Comparison of ENCODE assay signal across 24 mouse cellular contexts in the genomic region with DNA sequence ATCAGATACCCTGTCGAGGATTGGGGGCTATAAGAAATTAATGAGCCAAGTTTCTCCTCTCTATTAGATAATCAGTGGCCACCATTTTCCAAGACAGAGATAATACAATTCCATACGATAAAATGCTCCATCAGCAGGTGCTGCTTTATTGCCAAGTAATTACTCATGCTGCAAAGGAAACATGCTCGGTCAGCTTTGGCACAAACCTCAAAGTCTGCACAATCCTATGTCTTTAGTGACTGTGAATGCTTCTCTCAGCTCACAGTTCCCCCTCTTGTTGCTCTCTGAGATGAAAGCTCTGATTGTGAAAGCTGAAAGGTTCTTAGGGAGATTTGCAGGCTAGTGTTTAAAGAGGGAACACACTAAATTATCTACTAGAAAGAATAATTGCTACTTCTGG.
A peak's percentile ranks its signal among the peaks of the same experiment; 100 is the strongest.
DNase-seq lines count a peak whose midpoint lies in the region; ATAC-seq and TF ChIP-seq lines count a peak whose summit lies in the region.
"Had no signal": no experiment of that assay in that cellular context is flagged by ENCODE, and none has a peak within 500 bp of the region (broad histone marks: within the 10 kb centered on the region; RNA-seq: fewer than 3 reads in every experiment).

No protein-coding gene starts in this region.

- TF ChIP-seq CTCF in intestine, postnatal 0 days (IDR thresholded peaks at IDR 0.05; ENCODE audit: low read depth): no peak

- 23% methylated on average over 3 of the region's 3 CpGs for WGBS in neural tube, embryonic 13.5 days
- WGBS in intestine, postnatal 0 days: 38% methylated on average over 3 of the region's 3 CpGs

- no peaks in the 10 kb centered on the region for H3K36me3 ChIP-seq in neural tube, embryonic 13.5 days
- H3K36me3 ChIP-seq in intestine, postnatal 0 days (ENCODE audit: control insufficient read depth, insufficient read depth): no peaks in the 10 kb centered on the region
- H3K36me3 ChIP-seq: embryonic facial prominence, embryonic 15.5 days; forebrain, embryonic 10.5 days; heart, embryonic 13.5 days had no signal

- H3K27ac ChIP-seq in neural tube, embryonic 13.5 days (replicated peaks): no peak overlapping the region
- H3K27ac ChIP-seq in intestine, postnatal 0 days (ENCODE audit: low read depth, low read length): no peak overlapping the region
- H3K27ac ChIP-seq: embryonic facial prominence, embryonic 15.5 days; forebrain, embryonic 10.5 days; heart, embryonic 13.5 days; hindbrain, embryonic 14.5 days; stomach, postnatal 0 days had no signal

- ATAC-seq in cerebellum, adult (ENCODE audit: insufficient number of reproducible peaks, low FRiP score, low TSS enrichment): peak; percentile 87
- peak; percentile 71; the same call in 1 of the 2 replicates for ATAC-seq in neural tube, embryonic 13.5 days (ENCODE audit: low read depth)
- ATAC-seq in intestine, postnatal 0 days: no peak
- ATAC-seq: activated CD4-positive, CD25-positive, alpha-beta regulatory T cell, adult 4 months; lung, postnatal 0 days; midbrain, embryonic 16.5 days had no signal

- H3K9ac ChIP-seq in neural tube, embryonic 13.5 days: no peak overlapping the region
- H3K9ac ChIP-seq in intestine, postnatal 0 days (ENCODE audit: low read depth, low read length): no peak overlapping the region
- H3K9ac ChIP-seq: embryonic facial prominence, embryonic 15.5 days; heart, embryonic 13.5 days; hindbrain, embryonic 14.5 days had no signal

- no peak overlapping the region for H3K4me2 ChIP-seq in neural tube, embryonic 13.5 days
- H3K4me2 ChIP-seq in intestine, postnatal 0 days (replicated peaks; ENCODE audit: low read depth): no peak overlapping the region
- H3K4me2 ChIP-seq: embryonic facial prominence, embryonic 15.5 days; heart, embryonic 13.5 days; hindbrain, embryonic 14.5 days had no signal

- no peaks in the 10 kb centered on the region for H3K27me3 ChIP-seq in neural tube, embryonic 13.5 days
- no peaks in the 10 kb centered on the region for H3K27me3 ChIP-seq in intestine, postnatal 0 days (replicated peaks; ENCODE audit: control insufficient read depth, insufficient read depth, low read length)
- H3K27me3 ChIP-seq: embryonic facial prominence, embryonic 15.5 days; heart, embryonic 13.5 days had no signal

- no peaks in the 10 kb centered on the region for H3K4me1 ChIP-seq in neural tube, embryonic 13.5 days (replicated peaks)
- H3K4me1 ChIP-seq in intestine, postnatal 0 days (replicated peaks; ENCODE audit: control insufficient read depth, insufficient read depth, low read length): no peaks in the 10 kb centered on the region
- H3K4me1 ChIP-seq: embryonic facial prominence, embryonic 15.5 days; forebrain, embryonic 10.5 days; heart, embryonic 13.5 days had no signal

- no peak for DNase-seq in cerebellum, postnatal 4 days (ENCODE audit: low spot score in 2 of 2)
- DNase-seq in neural tube, embryonic 10.5 days (ENCODE audit: extremely low spot score, low spot score): no peak
- DNase-seq in cerebellum, postnatal 10 days: peak; percentile 24 to 41
- DNase-seq in thymus, postnatal 36 days: no peak
- DNase-seq in left cerebral cortex, adult 8-10 months (ENCODE audit: low spot score in 2 of 2): no peak
- DNase-seq: adrenal gland, postnatal 10 days; gastrocnemius, postnatal 10 days; heart, adult 11 months; kidney, adult 18-20 months; kidney, postnatal 14 days; left cerebral cortex, postnatal 4 days; liver; right cerebral cortex, adult 18-20 months had no signal

- H3K9me3 ChIP-seq in neural tube, embryonic 13.5 days: peaks cover 6% of the 10 kb centered on the region
- no peaks in the 10 kb centered on the region for H3K9me3 ChIP-seq in intestine, postnatal 0 days (ENCODE audit: control insufficient read depth)
- H3K9me3 ChIP-seq: embryonic facial prominence, embryonic 15.5 days; forebrain, embryonic 10.5 days; heart, embryonic 13.5 days had no signal

- no peak overlapping the region for H3K4me3 ChIP-seq in neural tube, embryonic 13.5 days
- H3K4me3 ChIP-seq in intestine, postnatal 0 days (ENCODE audit: low read depth, low read length): no peak overlapping the region
- H3K4me3 ChIP-seq: embryonic facial prominence, embryonic 15.5 days; forebrain, embryonic 10.5 days; heart, embryonic 13.5 days had no signal

Comparison
In these comparisons a context has a peak if more than half of its experiments do, and no peak if none do; other contexts are left out.
1. DNase-seq: peak in cerebellum, postnatal 10 days (2 of 2); none in cerebellum, postnatal 4 days (0 of 2), neural tube, embryonic 10.5 days (single experiment), thymus, postnatal 36 days (0 of 2) and left cerebral cortex, adult 8-10 months (0 of 2).